Mouse (Mus musculus): ENCODE results near the gene Hist1h2bh. TPM values are rescaled to one million over a fixed set of nuclear protein-coding genes. Genes with fewer than 3 reads are reported as not detected.

Hist1h2bh gene
- polyA plus RNA-seq (2017; shearing (Covaris generic)), result 1 to 10 TPM in 1 of 2 experiments, under 1 TPM in 1; 0.52 to 5.2 TPM

DNA sequence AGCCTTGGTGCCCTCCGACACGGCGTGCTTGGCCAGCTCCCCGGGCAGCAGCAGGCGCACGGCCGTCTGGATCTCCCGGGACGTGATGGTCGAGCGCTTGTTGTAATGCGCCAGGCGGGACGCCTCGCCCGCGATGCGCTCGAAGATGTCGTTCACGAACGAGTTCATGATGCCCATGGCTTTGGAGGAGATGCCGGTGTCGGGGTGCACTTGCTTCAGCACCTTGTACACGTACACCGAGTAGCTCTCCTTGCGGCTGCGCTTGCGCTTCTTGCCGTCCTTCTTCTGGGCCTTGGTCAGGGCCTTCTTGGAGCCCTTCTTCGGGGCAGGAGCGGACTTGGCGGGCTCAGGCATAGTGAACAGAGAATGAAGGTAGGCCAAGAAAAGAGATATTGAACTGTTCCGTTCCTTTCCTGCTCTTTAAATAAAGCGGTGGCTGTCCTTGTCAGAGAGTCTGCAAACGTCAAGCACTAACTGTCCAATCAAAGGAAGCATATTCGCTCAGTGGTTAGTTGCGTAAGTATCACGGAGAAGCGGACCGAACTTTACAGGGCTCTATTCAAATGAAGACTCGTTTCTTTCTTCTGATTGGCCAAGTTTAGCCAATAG lies at the start of gene Hist1h2bh:
Gene Hist1h2bh, minus strand, starts transcription at position 394 of the 609 bp plus-strand sequence.

GRCm38 (mm10) chr13:23581408-23582218 lies 38.4 kb upstream of the Hist1h2bh start, which contains the start of gene Hist1h4d:
Gene Hist1h4d, plus strand, starts transcription at chr13:23581598.

GRCm38 (mm10) chr13:23575271-23575851 lies 32.2 kb upstream of the Hist1h2bh start, which contains the start of gene Hist1h3d:
Gene Hist1h3d, plus strand, starts transcription at chr13:23575763.

GRCm38 (mm10) chr13:23573898-23574524 lies 30.8 kb upstream of the Hist1h2bh start, which contains the start of the genes Hist1h2bf and Hist1h2ad:
Gene Hist1h2bf, minus strand, starts transcription at chr13:23574196.
Gene Hist1h2ad, plus strand, starts transcription at chr13:23574381.

DNA sequence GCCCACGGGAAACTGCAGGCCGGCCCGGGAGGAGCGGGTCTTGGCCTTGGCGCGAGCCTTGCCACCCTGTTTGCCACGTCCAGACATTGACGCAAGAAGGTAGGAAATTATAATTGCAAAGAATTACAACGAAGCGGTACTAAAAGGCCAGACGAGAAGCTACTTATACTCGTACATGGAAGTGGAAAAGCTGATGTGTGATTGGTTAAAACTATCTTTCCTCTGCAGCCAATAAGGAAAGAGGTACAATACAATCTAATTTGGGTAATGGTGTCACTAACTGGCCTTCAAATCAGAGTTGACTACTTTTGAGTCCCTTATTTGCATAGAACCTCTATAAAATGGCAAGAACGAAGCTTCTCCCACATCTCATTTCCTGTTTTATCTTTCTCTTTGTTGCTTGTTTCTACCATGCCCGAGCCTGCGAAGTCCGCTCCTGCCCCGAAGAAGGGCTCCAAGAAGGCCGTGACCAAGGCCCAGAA lies 27.9 kb upstream of the Hist1h2bh start, which contains the start of the genes Hist1h2ae and Hist1h2bg:
Gene Hist1h2ae, minus strand, starts transcription at position 199 of the 482 bp plus-strand sequence.
Gene Hist1h2bg, plus strand, starts transcription at position 375 of the 482 bp plus-strand sequence.

GRCm38 (mm10) chr13:23561883-23562659 lies 18.9 kb upstream of the Hist1h2bh start, which contains the start of gene Hist1h3e:
Gene Hist1h3e, minus strand, starts transcription at chr13:23562369.

DNA sequence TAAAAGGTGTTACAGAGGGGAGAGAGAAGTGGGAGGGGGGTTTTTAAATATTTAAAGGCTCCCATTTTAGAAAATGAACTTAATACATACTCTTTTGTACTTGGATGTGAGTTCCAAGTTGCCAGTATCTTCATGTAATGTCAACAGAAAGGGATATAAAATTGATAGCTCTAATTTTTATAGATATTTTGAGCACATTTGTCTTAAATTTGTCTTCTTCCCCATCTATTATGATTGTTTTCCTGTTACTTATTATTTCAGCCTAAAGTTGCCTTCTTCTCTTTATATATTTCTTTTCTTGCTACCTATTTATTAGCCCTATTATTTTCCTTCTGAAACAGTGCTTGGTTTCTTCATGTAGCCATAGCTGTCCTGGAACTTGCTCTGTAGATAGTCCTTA lies 9.8 kb upstream of the Hist1h2bh start, which contains the start of gene Hist1h1d:
Gene Hist1h1d, plus strand, starts transcription at position 301 of the 400 bp plus-strand sequence.

DNA sequence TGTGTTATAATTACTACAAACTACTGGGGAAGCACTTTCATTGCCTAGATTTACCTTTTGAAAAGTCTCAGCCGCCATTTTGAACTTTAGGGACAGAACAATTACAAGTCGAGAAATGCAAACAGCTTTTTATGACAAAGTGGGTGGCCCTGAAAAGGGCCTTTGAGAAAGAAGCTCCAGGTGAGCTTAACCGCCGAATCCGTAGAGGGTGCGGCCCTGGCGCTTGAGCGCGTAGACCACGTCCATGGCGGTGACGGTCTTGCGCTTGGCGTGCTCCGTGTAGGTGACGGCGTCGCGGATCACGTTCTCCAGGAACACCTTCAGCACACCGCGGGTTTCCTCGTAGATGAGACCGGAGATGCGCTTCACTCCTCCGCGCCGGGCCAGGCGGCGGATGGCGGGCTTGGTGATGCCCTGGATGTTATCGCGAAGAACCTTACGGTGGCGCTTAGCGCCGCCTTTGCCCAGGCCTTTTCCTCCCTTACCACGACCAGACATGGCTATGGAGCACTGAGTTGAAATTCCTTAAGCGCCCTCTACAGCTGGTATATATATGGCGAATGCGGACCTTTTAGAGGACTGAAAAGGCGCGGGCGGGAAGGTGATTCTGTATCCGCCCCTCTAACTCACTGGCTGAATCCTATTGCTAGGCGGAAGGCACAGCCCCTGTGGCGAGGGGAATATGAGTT lies 8.1 kb upstream of the Hist1h2bh start, which contains the start of gene Hist1h4f:
Gene Hist1h4f, minus strand, starts transcription at position 503 of the 689 bp plus-strand sequence.

GRCm38 (mm10) chr13:23543965-23544786 lies 984 bp upstream of the Hist1h2bh start, which contains the start of gene Hist1h3f:
Gene Hist1h3f, plus strand, starts transcription at chr13:23544052.

GRCm38 (mm10) chr13:23535137-23536075 lies 7.8 kb downstream of the Hist1h2bh start, which contains the start of gene Hist1h3g:
Gene Hist1h3g, plus strand, starts transcription at chr13:23535422.

GRCm38 (mm10) chr13:23533560-23534367 lies 9.4 kb downstream of the Hist1h2bh start, which contains the start of gene Hist1h2af:
Gene Hist1h2af, plus strand, starts transcription at chr13:23533906.

GRCm38 (mm10) chr13:23530901-23531875 lies 12.0 kb downstream of the Hist1h2bh start, which contains the start of gene Hist1h4h:
Gene Hist1h4h, plus strand, starts transcription at chr13:23531050.

Measured in inflammation-experienced regulatory T-cells (primary cell).